11 mouse cellular contexts compared by ENCODE assay signal in genomic region chr7:35836851-35837250, GRCm38 (mm10). TPM values are rescaled to one million over a fixed set of nuclear protein-coding genes. Genes with fewer than 3 reads are reported as not detected.
DNase-seq lines count a peak whose midpoint lies in the region; ATAC-seq lines count a peak whose summit lies in the region.
"Had no signal": no experiment of that assay in that cellular context is flagged by ENCODE, and none has a peak within 500 bp of the region (broad histone marks: within the 10 kb centered on the region; RNA-seq: fewer than 3 reads in every experiment).

No protein-coding gene starts in this region.

- no peaks in the 10 kb centered on the region for H3K9me3 ChIP-seq in hindbrain, embryonic 14.5 days (ENCODE audit: control insufficient read depth, low read length)
- H3K9me3 ChIP-seq in hindbrain, embryonic 13.5 days, result no peaks in the 10 kb centered on the region
- H3K9me3 ChIP-seq in forebrain, embryonic 16.5 days (ENCODE audit: control insufficient read depth, low read length), result no peaks in the 10 kb centered on the region
- H3K9me3 ChIP-seq in heart, embryonic 16.5 days (replicated peaks; ENCODE audit: control insufficient read depth, low read length), result no peaks in the 10 kb centered on the region
- H3K9me3 ChIP-seq: embryonic facial prominence, embryonic 13.5 days; G1E; midbrain, embryonic 12.5 days had no signal

- no peak overlapping the region for H3K4me3 ChIP-seq in hindbrain, embryonic 14.5 days (replicated peaks; ENCODE audit: low read length)
- H3K4me3 ChIP-seq in hindbrain, embryonic 13.5 days, result no peak overlapping the region
- H3K4me3 ChIP-seq in forebrain, embryonic 16.5 days (replicated peaks; ENCODE audit: low read length), result no peak overlapping the region
- no peak overlapping the region for H3K4me3 ChIP-seq in heart, embryonic 16.5 days (ENCODE audit: low read length)
- H3K4me3 ChIP-seq: embryonic facial prominence, embryonic 13.5 days; midbrain, embryonic 12.5 days had no signal

- WGBS in hindbrain, embryonic 14.5 days, result 69% methylated on average over 19 of the region's 19 CpGs
- 79% methylated on average over 19 of the region's 19 CpGs for WGBS in hindbrain, embryonic 13.5 days
- WGBS in forebrain, embryonic 16.5 days, result 43% methylated on average over 19 of the region's 19 CpGs
- WGBS in heart, embryonic 16.5 days, result 21% methylated on average over 19 of the region's 19 CpGs

- no peaks in the 10 kb centered on the region for H3K36me3 ChIP-seq in hindbrain, embryonic 14.5 days (replicated peaks; ENCODE audit: control insufficient read depth, insufficient read depth)
- H3K36me3 ChIP-seq in hindbrain, embryonic 13.5 days, result no peaks in the 10 kb centered on the region
- no peaks in the 10 kb centered on the region for H3K36me3 ChIP-seq in forebrain, embryonic 16.5 days (ENCODE audit: control insufficient read depth, insufficient read depth)
- no peaks in the 10 kb centered on the region for H3K36me3 ChIP-seq in heart, embryonic 16.5 days (ENCODE audit: control insufficient read depth, insufficient read depth)
- H3K36me3 ChIP-seq: embryonic facial prominence, embryonic 13.5 days; G1E; midbrain, embryonic 12.5 days had no signal

- ATAC-seq in hindbrain, embryonic 14.5 days (ENCODE audit: low FRiP score), result no peak
- no peak for ATAC-seq in hindbrain, embryonic 13.5 days (ENCODE audit: low FRiP score)
- peak; percentile 89 for ATAC-seq in forebrain, embryonic 16.5 days
- peak; percentile 84 for ATAC-seq in heart, embryonic 16.5 days (replicated peaks; ENCODE audit: extremely low read depth, insufficient read depth, low FRiP score)

- peak; percentile 29 for DNase-seq in hindbrain, embryonic 14.5 days (ENCODE audit: low spot score)
- peak; percentile 26 to 42 for DNase-seq in left cerebral cortex, postnatal 14 days (ENCODE audit: low spot score in 2 of 2)
- peak; percentile 23 for DNase-seq in right cerebral cortex, postnatal 14 days
- DNase-seq in spleen, postnatal 10 days (ENCODE audit: low spot score in 2 of 2), result no peak
- DNase-seq in cerebellum, postnatal 25 days, result no peak

- H3K4me1 ChIP-seq in hindbrain, embryonic 14.5 days (replicated peaks; ENCODE audit: control insufficient read depth, insufficient read depth, low read length), result peaks cover 8% of the 10 kb centered on the region
- peaks cover 13% of the 10 kb centered on the region for H3K4me1 ChIP-seq in hindbrain, embryonic 13.5 days (replicated peaks)
- peaks cover 7% of the 10 kb centered on the region for H3K4me1 ChIP-seq in forebrain, embryonic 16.5 days (replicated peaks; ENCODE audit: control insufficient read depth, insufficient read depth, low read length)
- peaks cover 3% of the 10 kb centered on the region; the same call in 1 of the 2 replicates for H3K4me1 ChIP-seq in heart, embryonic 16.5 days (ENCODE audit: control insufficient read depth, insufficient read depth, low read length)
- H3K4me1 ChIP-seq: embryonic facial prominence, embryonic 13.5 days had no signal

- no peak overlapping the region for H3K4me2 ChIP-seq in hindbrain, embryonic 14.5 days (replicated peaks)
- no peak overlapping the region for H3K4me2 ChIP-seq in hindbrain, embryonic 13.5 days
- no peak overlapping the region for H3K4me2 ChIP-seq in forebrain, embryonic 16.5 days (ENCODE audit: low read length)
- peak overlapping the region; percentile 41 for H3K4me2 ChIP-seq in heart, embryonic 16.5 days (ENCODE audit: low read depth, low read length)
- H3K4me2 ChIP-seq: embryonic facial prominence, embryonic 13.5 days; midbrain, embryonic 12.5 days had no signal

- H3K27me3 ChIP-seq in hindbrain, embryonic 14.5 days (ENCODE audit: control insufficient read depth, insufficient read depth, low read length), result no peaks in the 10 kb centered on the region
- H3K27me3 ChIP-seq in hindbrain, embryonic 13.5 days, result no peaks in the 10 kb centered on the region
- H3K27me3 ChIP-seq in forebrain, embryonic 16.5 days (replicated peaks; ENCODE audit: control insufficient read depth, insufficient read depth, low read length), result no peaks in the 10 kb centered on the region
- no peaks in the 10 kb centered on the region for H3K27me3 ChIP-seq in heart, embryonic 16.5 days (ENCODE audit: control insufficient read depth, insufficient read depth, low read length)
- H3K27me3 ChIP-seq: embryonic facial prominence, embryonic 13.5 days; midbrain, embryonic 12.5 days had no signal

- H3K27ac ChIP-seq in hindbrain, embryonic 14.5 days, result 0 out of 2 replicates have a peak overlapping the region, but pooled peaks have one; percentile 9
- H3K27ac ChIP-seq in hindbrain, embryonic 13.5 days, result no peak overlapping the region
- no peak overlapping the region for H3K27ac ChIP-seq in forebrain, embryonic 16.5 days (ENCODE audit: low read length)
- H3K27ac ChIP-seq in heart, embryonic 16.5 days (ENCODE audit: low read length), result no peak overlapping the region
- H3K27ac ChIP-seq: embryonic facial prominence, embryonic 13.5 days; midbrain, embryonic 12.5 days had no signal

- no peak overlapping the region for H3K9ac ChIP-seq in hindbrain, embryonic 14.5 days
- H3K9ac ChIP-seq in hindbrain, embryonic 13.5 days, result no peak overlapping the region
- no peak overlapping the region for H3K9ac ChIP-seq in forebrain, embryonic 16.5 days (replicated peaks; ENCODE audit: low read depth, low read length)
- H3K9ac ChIP-seq in heart, embryonic 16.5 days (ENCODE audit: low read length), result 0 out of 2 replicates have a peak overlapping the region, but pooled peaks have one; percentile 11
- H3K9ac ChIP-seq: embryonic facial prominence, embryonic 13.5 days; midbrain, embryonic 12.5 days had no signal

- intact Hi-C loops in left cerebral cortex, postnatal 14 days (cut with DNase I), result no loop called here

RNA-seq across cellular contexts. Expression of gene Zfp507, which starts 34.0 kb away (rescaled TPM):
- polyA plus RNA-seq in hindbrain, embryonic 14.5 days (2014; fragmentation: Nextera tagmentation; extraction: Ambion mirVana), result 14.0 and 16.0 TPM in 2 replicates
- 16.9 and 18.5 TPM in 2 replicates for polyA plus RNA-seq in hindbrain, embryonic 13.5 days (2015; fragmentation: Nextera tagmentation; extraction: Ambion mirVana)
- polyA plus RNA-seq in forebrain, embryonic 16.5 days (2015; fragmentation: Nextera tagmentation; extraction: Ambion mirVana), result 18.5 and 18.8 TPM in 2 replicates
- polyA plus RNA-seq in heart, embryonic 16.5 days (2015; fragmentation: Nextera tagmentation; extraction: Ambion mirVana), result 8.7 and 11.7 TPM in 2 replicates
- 10 to 100 TPM; 25.2 to 27.1 TPM for total RNA-seq in left cerebral cortex, postnatal 14 days (2021)

Comparison
In these comparisons a context has a peak if more than half of its experiments do, and no peak if none do; other contexts are left out.
1. ATAC-seq: peak in forebrain, embryonic 16.5 days (single experiment) and heart, embryonic 16.5 days (single experiment); none in hindbrain, embryonic 14.5 days (single experiment) and hindbrain, embryonic 13.5 days (single experiment).
2. DNase-seq: peak in hindbrain, embryonic 14.5 days (single experiment), left cerebral cortex, postnatal 14 days (2 of 2) and right cerebral cortex, postnatal 14 days (single experiment); none in spleen, postnatal 10 days (0 of 2) and cerebellum, postnatal 25 days (0 of 2).